Mouse (Mus musculus): Measurements from ENCODE around the gene Olfr558. TPM values are rescaled to one million over a fixed set of nuclear protein-coding genes. Genes with fewer than 3 reads are reported as not detected.

Olfr558 gene
- under 1 TPM; 0.16 to 0.40 TPM for total RNA-seq (2021)
- long read RNA-seq, experiment 1, partial matches to known transcripts = 0 of 1 reads
- long read RNA-seq, experiment 1, other reads (novel, unspliced or antisense) = 0 of 1 reads
- long read RNA-seq, experiment 2 = 0 reads

- DNase-seq (ENCODE audit: low spot score in 2 of 2) = no peak
Measured at GRCm38 (mm10) chr7:102701915-102702314, at the start of gene Olfr558. Gene Olfr558 (plus strand): TSS chr7:102702215.

GRCm38 (mm10) chr7:102658523-102658922 lies 43.5 kb upstream of the Olfr558 start, which contains the start of gene Olfr555:
Gene Olfr555 (plus strand): TSS chr7:102658823.
- no peak for DNase-seq (ENCODE audit: low spot score in 2 of 2)

GRCm38 (mm10) chr7:102664599-102664998 lies 37.4 kb upstream of the Olfr558 start, which contains the start of gene Olfr556:
Gene Olfr556 (plus strand): TSS chr7:102664899.
- no peak for DNase-seq (ENCODE audit: low spot score in 2 of 2)

GRCm38 (mm10) chr7:102665378-102665777 lies 36.6 kb upstream of the Olfr558 start:
- DNase-seq (ENCODE audit: low spot score in 2 of 2) = no peak

GRCm38 (mm10) chr7:102676225-102676624 lies 25.8 kb upstream of the Olfr558 start:
- no peak for DNase-seq (ENCODE audit: low spot score in 2 of 2)

GRCm38 (mm10) chr7:102681916-102682315 lies 20.1 kb upstream of the Olfr558 start:
- no peak for DNase-seq (ENCODE audit: low spot score in 2 of 2)

- peak; percentile 88 to 94 for DNase-seq (ENCODE audit: low spot score in 2 of 2)
Measured at GRCm38 (mm10) chr7:102686944-102687501, 15.0 kb upstream of the Olfr558 start, which contains the start of gene Trim68. Gene Trim68 (minus strand): TSS chr7:102687327.

GRCm38 (mm10) chr7:102695358-102696125 lies 6.5 kb upstream of the Olfr558 start, which contains the start of gene Olfr557:
Gene Olfr557 (plus strand): TSS chr7:102695910.
- DNase-seq (ENCODE audit: low spot score in 2 of 2) = peak; percentile 19 to 46

GRCm38 (mm10) chr7:102698461-102698860 lies 3.6 kb upstream of the Olfr558 start:
- DNase-seq (ENCODE audit: low spot score in 2 of 2) = no peak

- no peak for DNase-seq (ENCODE audit: low spot score in 2 of 2)
Measured at GRCm38 (mm10) chr7:102718970-102719369, 17.0 kb downstream of the Olfr558 start, which contains the start of gene Olfr33. Gene Olfr33 (minus strand): TSS chr7:102719070.

GRCm38 (mm10) chr7:102727391-102727790 lies 25.4 kb downstream of the Olfr558 start, which contains the start of gene Olfr559:
Gene Olfr559 (minus strand): TSS chr7:102727491.
- no peak for DNase-seq (ENCODE audit: low spot score in 2 of 2)

GRCm38 (mm10) chr7:102733793-102734192 lies 31.8 kb downstream of the Olfr558 start:
- DNase-seq (ENCODE audit: low spot score in 2 of 2) = no peak

GRCm38 (mm10) chr7:102737705-102738104 lies 35.7 kb downstream of the Olfr558 start:
- no peak for DNase-seq (ENCODE audit: low spot score in 2 of 2)

GRCm38 (mm10) chr7:102752086-102752485 lies 50.1 kb downstream of the Olfr558 start:
- DNase-seq (ENCODE audit: low spot score in 2 of 2) = no peak

GRCm38 (mm10) chr7:102759266-102759665 lies 57.3 kb downstream of the Olfr558 start, which contains the start of the genes Olfr560 and Olfr78:
Gene Olfr560 (minus strand): TSS chr7:102759366.
Gene Olfr78 (minus strand): TSS chr7:102759471.
- DNase-seq (ENCODE audit: low spot score in 2 of 2) = no peak

Other genes with a start within 250 kb of the Olfr558 start
- not detected for gene Olfr543, start 220.5 kb upstream of the Olfr558 start, total RNA-seq (2021)
- gene Olfr544, start 213.9 kb upstream of the Olfr558 start, total RNA-seq (2021) = not detected
- not detected for gene Olfr545, start 202.6 kb upstream of the Olfr558 start, total RNA-seq (2021)
- gene Olfr547, start 167.5 kb upstream of the Olfr558 start, total RNA-seq (2021) = not detected
- not detected for gene Olfr548-ps1, start 161.3 kb upstream of the Olfr558 start, total RNA-seq (2021)
- gene Olfr549, start 152.3 kb upstream of the Olfr558 start, total RNA-seq (2021) = not detected
- 1 to 10 TPM; 2.6 to 2.8 TPM for gene Trim21, start 136.7 kb upstream of the Olfr558 start, total RNA-seq (2021)
- gene Olfr550, start 130.8 kb upstream of the Olfr558 start, total RNA-seq (2021) = under 1 TPM; 0.19 to 0.70 TPM
- gene Olfr551, start 110.3 kb upstream of the Olfr558 start, total RNA-seq (2021) = not detected
- gene Olfr552, start 104.4 kb upstream of the Olfr558 start, total RNA-seq (2021) = under 1 TPM in 1 of 2 experiments, not detected in 1; 0.09 TPM
- gene Olfr553, start 84.0 kb upstream of the Olfr558 start, total RNA-seq (2021) = not detected
- not detected for gene Olfr554, start 63.8 kb upstream of the Olfr558 start, total RNA-seq (2021)
- not detected for gene Olfr555, start 43.4 kb upstream of the Olfr558 start, total RNA-seq (2021)
- gene Olfr556, start 37.3 kb upstream of the Olfr558 start, total RNA-seq (2021) = not detected
- gene Trim68, start 14.9 kb upstream of the Olfr558 start, total RNA-seq (2021) = 1 to 10 TPM; 3.0 to 4.6 TPM
- not detected for gene Olfr557, start 6.3 kb upstream of the Olfr558 start, total RNA-seq (2021)
- not detected for gene Olfr33, start 16.9 kb downstream of the Olfr558 start, total RNA-seq (2021)
- not detected for gene Olfr559, start 25.3 kb downstream of the Olfr558 start, total RNA-seq (2021)
- gene Olfr560, start 57.2 kb downstream of the Olfr558 start, total RNA-seq (2021) = under 1 TPM; 0.16 to 0.49 TPM
- gene Olfr78, start 57.3 kb downstream of the Olfr558 start, total RNA-seq (2021) = under 1 TPM; 0.59 to 0.65 TPM
- not detected for gene Olfr561, start 69.0 kb downstream of the Olfr558 start, total RNA-seq (2021)
- not detected for gene Olfr564, start 101.3 kb downstream of the Olfr558 start, total RNA-seq (2021)
- not detected for gene Olfr566, start 156.6 kb downstream of the Olfr558 start, total RNA-seq (2021)
- gene Olfr568, start 174.9 kb downstream of the Olfr558 start, total RNA-seq (2021) = not detected
- gene Olfr569, start 188.7 kb downstream of the Olfr558 start, total RNA-seq (2021) = not detected
- gene Olfr570, start 192.4 kb downstream of the Olfr558 start, total RNA-seq (2021) = not detected
- gene Olfr571, start 215.3 kb downstream of the Olfr558 start, total RNA-seq (2021) = not detected
- gene Olfr572, start 222.2 kb downstream of the Olfr558 start, total RNA-seq (2021) = not detected
- not detected for gene Olfr573-ps1, start 240.4 kb downstream of the Olfr558 start, total RNA-seq (2021)
- not detected for gene Olfr574, start 246.3 kb downstream of the Olfr558 start, total RNA-seq (2021)

Measured in left cerebral cortex, adult 18-20 months (tissue).